Mouse (Mus musculus): ENCODE data around the gene Stx19. TPM values are rescaled to one million over a fixed set of nuclear protein-coding genes. Genes with fewer than 3 reads are reported as not detected.

Gene Stx19
- polyA plus RNA-seq, 1 experiment from 2014 or later, result 0.90 TPM

Small RNA genes lying within 50 kb of the gene (microRNA-seq; reads per million reads assigned to microRNA genes)
- not detected for gene Gm25986

Other genes starting within 250 kb of the Stx19 start
- gene Nsun3, start 27.9 kb upstream of the Stx19 start, polyA plus RNA-seq (2016; fragmentation: Nextera tagmentation; extraction: Ambion mirVana), result 6.8 and 9.4 TPM in 2 replicates
- 22.5 and 25.8 TPM in 2 replicates for gene Arl13b, start 32.4 kb downstream of the Stx19 start, polyA plus RNA-seq (2016; fragmentation: Nextera tagmentation; extraction: Ambion mirVana)
- gene Pros1, start 39.6 kb downstream of the Stx19 start, polyA plus RNA-seq (2016; fragmentation: Nextera tagmentation; extraction: Ambion mirVana), result 23.8 and 24.3 TPM in 2 replicates